Mouse (Mus musculus): ENCODE results near the gene Fam13c. TPM values are rescaled to one million over a fixed set of nuclear protein-coding genes. Genes with fewer than 3 reads are reported as not detected.

Gene Fam13c
- polyA plus RNA-seq (2015; fragmentation: Nextera tagmentation; extraction: Ambion mirVana), result 0.20 and 0.22 TPM in 2 replicates

- ATAC-seq (ENCODE audit: insufficient read depth), result no peak
- Histone ChIP-seq H3K4me3 (replicated peaks) (peak within 1 kb of the TSS; percentile 48), H3K4me1 (replicated peaks) (no peaks in the 10 kb centered on the region), H3K9ac (no peak within 1 kb of the TSS), H3K27ac (replicated peaks) (no peak within 1 kb of the TSS), H3K36me3 (replicated peaks) (no peaks in the 10 kb centered on the region), H3K27me3 (peaks cover 15% of the 10 kb centered on the region), H3K9me3 (replicated peaks) (no peaks in the 10 kb centered on the region), H3K4me2 (peak within 1 kb of the TSS; percentile 63)
- WGBS (ENCODE audit: insufficient replicate concordance), result 9% methylated on average over 24 of the region's 24 CpGs
These were observed at the start of gene Fam13c for GRCm38 (mm10) chr10:70439676-70440521. Fam13c (plus strand) TSS chr10:70440481.

GRCm38 (mm10) chr10:70395900-70396299, 44.4 kb upstream of the Fam13c start:
- 0 out of 2 replicates have a peak, but pooled peaks cover 3% of the 10 kb centered on the region for H3K9me3 ChIP-seq (replicated peaks)
- H3K27me3 ChIP-seq, result no peaks in the 10 kb centered on the region
- no peak overlapping the region for H3K9ac ChIP-seq
- no peaks in the 10 kb centered on the region for H3K36me3 ChIP-seq (replicated peaks)
- no peaks in the 10 kb centered on the region for H3K4me1 ChIP-seq (replicated peaks)
- H3K27ac ChIP-seq (replicated peaks), result no peak overlapping the region
- no peak overlapping the region for H3K4me3 ChIP-seq (replicated peaks)
- no peak overlapping the region for H3K4me2 ChIP-seq
- ATAC-seq (ENCODE audit: insufficient read depth), result no peak
- 61% methylated on average over 5 of the region's 5 CpGs for WGBS (ENCODE audit: insufficient replicate concordance)

GRCm38 (mm10) chr10:70398224-70398623, 42.1 kb upstream of the Fam13c start:
- Histone ChIP-seq H3K27me3 (no peaks in the 10 kb centered on the region), H3K36me3 (replicated peaks) (no peaks in the 10 kb centered on the region), H3K4me1 (replicated peaks) (no peaks in the 10 kb centered on the region), H3K9ac (no peak overlapping the region), H3K9me3 (replicated peaks) (0 out of 2 replicates have a peak, but pooled peaks cover 3% of the 10 kb centered on the region), H3K27ac (replicated peaks) (no peak overlapping the region), H3K4me2 (no peak overlapping the region), H3K4me3 (replicated peaks) (no peak overlapping the region)
- ATAC-seq (ENCODE audit: insufficient read depth), result no peak
- WGBS (ENCODE audit: insufficient replicate concordance), result 61% methylated on average over 6 of the region's 6 CpGs

GRCm38 (mm10) chr10:70402006-70402405, 38.3 kb upstream of the Fam13c start:
- Histone ChIP-seq H3K4me3 (replicated peaks) (no peak overlapping the region), H3K27ac (replicated peaks) (no peak overlapping the region), H3K9me3 (replicated peaks) (0 out of 2 replicates have a peak, but pooled peaks cover 3% of the 10 kb centered on the region), H3K4me2 (no peak overlapping the region), H3K9ac (no peak overlapping the region), H3K36me3 (replicated peaks) (no peaks in the 10 kb centered on the region), H3K4me1 (replicated peaks) (no peaks in the 10 kb centered on the region), H3K27me3 (no peaks in the 10 kb centered on the region)
- ATAC-seq (ENCODE audit: insufficient read depth), result no peak
- WGBS (ENCODE audit: insufficient replicate concordance), result 57% methylated on average over 4 of the region's 4 CpGs

- 0 out of 2 replicates have a peak, but pooled peaks cover 3% of the 10 kb centered on the region for H3K9me3 ChIP-seq (replicated peaks)
- no peak for ATAC-seq (ENCODE audit: insufficient read depth)
- WGBS (ENCODE audit: insufficient replicate concordance), result 51% methylated on average over 4 of the region's 4 CpGs
- H3K27ac ChIP-seq (replicated peaks), result no peak overlapping the region
- H3K27me3 ChIP-seq, result no peaks in the 10 kb centered on the region
- H3K4me2 ChIP-seq, result no peak overlapping the region
- no peaks in the 10 kb centered on the region for H3K4me1 ChIP-seq (replicated peaks)
- no peak overlapping the region for H3K9ac ChIP-seq
- H3K4me3 ChIP-seq (replicated peaks), result no peak overlapping the region
- H3K36me3 ChIP-seq (replicated peaks), result no peaks in the 10 kb centered on the region
These were observed 37.6 kb upstream of the Fam13c start for GRCm38 (mm10) chr10:70402711-70403110.

- WGBS (ENCODE audit: insufficient replicate concordance), result 62% methylated on average over 6 of the region's 6 CpGs
These were observed 22.3 kb upstream of the Fam13c start for GRCm38 (mm10) chr10:70417811-70418486.

GRCm38 (mm10) chr10:70419282-70420264, 20.7 kb upstream of the Fam13c start:
- H3K9me3 ChIP-seq (replicated peaks), result no peaks in the 10 kb centered on the region
- ATAC-seq (ENCODE audit: insufficient read depth), result no peak
- no peaks in the 10 kb centered on the region for H3K36me3 ChIP-seq (replicated peaks)
- WGBS (ENCODE audit: insufficient replicate concordance), result 56% methylated on average over 15 of the region's 15 CpGs
- no peak overlapping the region for H3K4me3 ChIP-seq (replicated peaks)
- H3K27ac ChIP-seq (replicated peaks), result no peak overlapping the region
- no peaks in the 10 kb centered on the region for H3K27me3 ChIP-seq
- no peaks in the 10 kb centered on the region for H3K4me1 ChIP-seq (replicated peaks)
- H3K9ac ChIP-seq, result no peak overlapping the region
- H3K4me2 ChIP-seq, result no peak overlapping the region

More at GRCm38 (mm10) chr10:70417811-70418486, 22.3 kb upstream of the Fam13c start:
- H3K4me3 ChIP-seq (replicated peaks), result no peak overlapping the region
- no peak overlapping the region for H3K4me2 ChIP-seq
- H3K27me3 ChIP-seq, result no peaks in the 10 kb centered on the region
- no peaks in the 10 kb centered on the region for H3K36me3 ChIP-seq (replicated peaks)
- no peaks in the 10 kb centered on the region for H3K9me3 ChIP-seq (replicated peaks)
- H3K4me1 ChIP-seq (replicated peaks), result no peaks in the 10 kb centered on the region
- ATAC-seq (ENCODE audit: insufficient read depth), result no peak
- H3K27ac ChIP-seq (replicated peaks), result no peak overlapping the region
- H3K9ac ChIP-seq, result no peak overlapping the region

- no peaks in the 10 kb centered on the region for H3K27me3 ChIP-seq
- H3K9me3 ChIP-seq (replicated peaks), result no peaks in the 10 kb centered on the region
- no peaks in the 10 kb centered on the region for H3K36me3 ChIP-seq (replicated peaks)
- no peak overlapping the region for H3K4me2 ChIP-seq
- 47% methylated on average over 3 of the region's 3 CpGs for WGBS (ENCODE audit: insufficient replicate concordance)
- no peak overlapping the region for H3K27ac ChIP-seq (replicated peaks)
- no peak for ATAC-seq (ENCODE audit: insufficient read depth)
- H3K4me3 ChIP-seq (replicated peaks), result no peak overlapping the region
- H3K4me1 ChIP-seq (replicated peaks), result no peaks in the 10 kb centered on the region
- H3K9ac ChIP-seq, result no peak overlapping the region
These were observed 13.9 kb upstream of the Fam13c start for GRCm38 (mm10) chr10:70426373-70426772.

- 66% methylated on average over 5 of the region's 5 CpGs for WGBS (ENCODE audit: insufficient replicate concordance)
- Histone ChIP-seq H3K4me3 (replicated peaks) (no peak overlapping the region), H3K4me1 (replicated peaks) (no peaks in the 10 kb centered on the region), H3K27me3 (no peaks in the 10 kb centered on the region), H3K9me3 (replicated peaks) (0 out of 2 replicates have a peak, but pooled peaks cover under 1% of the 10 kb centered on the region), H3K27ac (replicated peaks) (no peak overlapping the region), H3K36me3 (replicated peaks) (no peaks in the 10 kb centered on the region), H3K4me2 (no peak overlapping the region), H3K9ac (no peak overlapping the region)
- ATAC-seq (ENCODE audit: insufficient read depth), result no peak
These were observed 12.1 kb upstream of the Fam13c start for GRCm38 (mm10) chr10:70428121-70428662.

- no peak overlapping the region for H3K9ac ChIP-seq
These were observed 10.9 kb upstream of the Fam13c start for GRCm38 (mm10) chr10:70429341-70429740.

More at GRCm38 (mm10) chr10:70429341-70429740, 10.9 kb upstream of the Fam13c start:
- Histone ChIP-seq H3K27ac (replicated peaks) (no peak overlapping the region), H3K4me1 (replicated peaks) (no peaks in the 10 kb centered on the region), H3K36me3 (replicated peaks) (no peaks in the 10 kb centered on the region), H3K27me3 (no peaks in the 10 kb centered on the region), H3K9me3 (replicated peaks) (0 out of 2 replicates have a peak, but pooled peaks cover 3% of the 10 kb centered on the region), H3K4me2 (no peak overlapping the region), H3K4me3 (replicated peaks) (no peak overlapping the region)
- 81% methylated on average over 9 of the region's 9 CpGs for WGBS (ENCODE audit: insufficient replicate concordance)
- no peak for ATAC-seq (ENCODE audit: insufficient read depth)

Measured in liver, embryonic 15.5 days (tissue).